Mouse (Mus musculus) C2C12 (cell line): ENCODE results near the gene Bnip2.

Experiments
- CEBPB ChIP-seq: IDR thresholded peaks from one replicate; pipeline ENCODE4 v1.6.1; 2011; ENCODE audit warnings: low read depth, mild to moderate bottlenecking, control low read depth, moderate library complexity
- CTCF ChIP-seq: IDR thresholded peaks from one replicate; pipeline ENCODE4 v1.5.1; 2011; ENCODE audit not compliant: control insufficient read depth, insufficient read depth, insufficient read length
- FOSL1 ChIP-seq: IDR thresholded peaks from one replicate; pipeline ENCODE4 v1.8.0; 2011; ENCODE audit warnings: mild to moderate bottlenecking, low read length; ENCODE audit not compliant: poor library complexity, insufficient read depth, severe bottlenecking
- MAX ChIP-seq: IDR thresholded peaks from one replicate; pipeline ENCODE4 v1.6.1; 2011; ENCODE audit warnings: mild to moderate bottlenecking, control low read depth
- MYOD1 ChIP-seq: IDR thresholded peaks from one replicate; pipeline ENCODE4 v1.6.1; 2011; ENCODE audit warnings: low read depth; ENCODE audit not compliant: control insufficient read depth, insufficient read length
- MYOG ChIP-seq: IDR thresholded peaks from one replicate; pipeline ENCODE4 v1.6.1; 2011; ENCODE audit not compliant: control insufficient read depth, insufficient read length; ENCODE audit errors: extremely low read depth
- USF1 ChIP-seq: IDR thresholded peaks from one replicate; pipeline ENCODE4 v1.6.1; 2011; ENCODE audit warnings: low read depth, mild to moderate bottlenecking, control low read depth, moderate library complexity

GRCm38 (mm10) chr9:70034702-70035101 is 45.4 kb downstream of the Bnip2 start:
- no peak for TF ChIP-seq CTCF
- no peak for TF ChIP-seq CEBPB
- TF ChIP-seq USF1 = no peak
- no peak for TF ChIP-seq MYOG
- no peak for TF ChIP-seq MAX
- TF ChIP-seq MYOD1 = no peak
- TF ChIP-seq FOSL1 = no peak
